Mouse (Mus musculus) right cerebral cortex, adult 2 months (tissue): ENCODE results near the gene Kctd15.

Experiments
- DNase-seq, 2 experiments: peaks; one replicate each; pipeline ENCODE4 v3.0.0; 2021 to 2022; ENCODE audit warnings: low spot score in 2 of 2

Kctd15 gene

GRCm38 (mm10) chr7:34620411-34620810 lies 36.1 kb downstream of the Kctd15 start:
- DNase-seq = no peak

GRCm38 (mm10) chr7:34618141-34618890 lies 38.2 kb downstream of the Kctd15 start:
- no peak for DNase-seq

- no peak for DNase-seq
Measured at GRCm38 (mm10) chr7:34616275-34616674, 40.3 kb downstream of the Kctd15 start.

- DNase-seq = no peak
Measured at GRCm38 (mm10) chr7:34610445-34610844, 46.1 kb downstream of the Kctd15 start.

- DNase-seq = no peak
Measured at GRCm38 (mm10) chr7:34607334-34607970, 49.1 kb downstream of the Kctd15 start.

- peak in 1 of 2 experiments; percentile 7 for DNase-seq
Measured at GRCm38 (mm10) chr7:34606729-34607128, 49.8 kb downstream of the Kctd15 start.

- no peak for DNase-seq
Measured at GRCm38 (mm10) chr7:34606051-34606450, 50.5 kb downstream of the Kctd15 start.

GRCm38 (mm10) chr7:34598576-34598975 lies 58.0 kb downstream of the Kctd15 start:
- DNase-seq = no peak

- no peak for DNase-seq
Measured at GRCm38 (mm10) chr7:34597986-34598385, 58.5 kb downstream of the Kctd15 start.

- no peak for DNase-seq
Measured at GRCm38 (mm10) chr7:34596531-34597235, 59.8 kb downstream of the Kctd15 start.

GRCm38 (mm10) chr7:34595307-34595565 lies 61.3 kb downstream of the Kctd15 start:
- DNase-seq = no peak

- peak in 1 of 2 experiments; percentile 27 for DNase-seq
Measured at GRCm38 (mm10) chr7:34594501-34595306, 61.8 kb downstream of the Kctd15 start.

- no peak for DNase-seq
Measured at GRCm38 (mm10) chr7:34590711-34591110, 65.8 kb downstream of the Kctd15 start.
